Mouse (Mus musculus) CH12.LX (cell line): ENCODE measurements around the gene Npw.

Experiments used
- CHD2 ChIP-seq: IDR thresholded peaks from 2 replicates; pipeline ENCODE4 v1.6.1; 2011; ENCODE audit warnings: low read length, improper control_type of control experiment
- CTCF ChIP-seq, 2 experiments: IDR thresholded peaks in 1 of 2; conservative IDR thresholded peaks in 1 of 2; 2 replicates each; pipeline ENCODE4 v1.5.1; 2011 to 2012; ENCODE audit warnings: low read depth in 2 of 2, low read length in 2 of 2, improper control_type of control experiment in 1 of 2, inconsistent platforms in 1 of 2, mild to moderate bottlenecking in 1 of 2, moderate library complexity in 1 of 2
- ETS1 ChIP-seq: conservative IDR thresholded peaks from 2 replicates; pipeline ENCODE4 v1.6.1; 2012; ENCODE audit warnings: low read depth, mild to moderate bottlenecking, inconsistent platforms, low read length, improper control_type of control experiment, moderate library complexity
- JUN ChIP-seq: IDR thresholded peaks from 2 replicates; pipeline ENCODE4 v1.6.1; 2011; ENCODE audit warnings: low read depth, mild to moderate bottlenecking, low read length, improper control_type of control experiment, moderate library complexity; ENCODE audit not compliant: insufficient read depth
- MAX ChIP-seq: IDR thresholded peaks from 2 replicates; pipeline ENCODE4 v1.6.1; 2011; ENCODE audit warnings: low read length, improper control_type of control experiment
- POLR2A ChIP-seq: IDR thresholded peaks from 2 replicates; pipeline ENCODE4 v1.6.1; 2011; ENCODE audit warnings: low read depth, mild to moderate bottlenecking, improper control_type of control experiment, low read length
- SIN3A ChIP-seq: IDR thresholded peaks from 2 replicates; pipeline ENCODE4 v1.6.1; 2012; ENCODE audit warnings: low read length, improper control_type of control experiment, inconsistent platforms
- USF1 ChIP-seq: IDR thresholded peaks from 2 replicates; pipeline ENCODE4 v1.6.1; 2014; ENCODE audit warnings: low read depth, mild to moderate bottlenecking, inconsistent platforms, low read length, improper control_type of control experiment
- ZMIZ1 ChIP-seq: IDR thresholded peaks from 2 replicates; pipeline ENCODE4 v1.6.1; 2012; ENCODE audit warnings: low read depth, mild to moderate bottlenecking, inconsistent platforms, low read length, improper control_type of control experiment

GRCm38 (mm10) chr17:24638840-24639239 lies 19.4 kb downstream of the Npw start:
- TF ChIP-seq SIN3A (no peak), USF1 (no peak), CHD2 (no peak), POLR2A (no peak), CTCF (conservative IDR thresholded peaks at IDR 0.05 in 1 of 2, IDR thresholded peaks at IDR 0.05 in 1 of 2; ENCODE audit: low read depth in 2 of 2, low read length in 2 of 2) (no peak), ETS1 (no peak), ZMIZ1 (no peak), MAX (no peak), JUN (no peak)
